Mouse (Mus musculus): ENCODE measurements around the gene Mdm4. TPM values are rescaled to one million over a fixed set of nuclear protein-coding genes. Genes with fewer than 3 reads are reported as not detected.
"Not testable (repeated sequence)": the region's sequence is repeated elsewhere in the genome, so short reads cannot be mapped to it uniquely, and the experiment has no call there.

Gene Mdm4
- polyA plus RNA-seq, 1 experiment from 2014 or later: 40.6 TPM

DNA sequence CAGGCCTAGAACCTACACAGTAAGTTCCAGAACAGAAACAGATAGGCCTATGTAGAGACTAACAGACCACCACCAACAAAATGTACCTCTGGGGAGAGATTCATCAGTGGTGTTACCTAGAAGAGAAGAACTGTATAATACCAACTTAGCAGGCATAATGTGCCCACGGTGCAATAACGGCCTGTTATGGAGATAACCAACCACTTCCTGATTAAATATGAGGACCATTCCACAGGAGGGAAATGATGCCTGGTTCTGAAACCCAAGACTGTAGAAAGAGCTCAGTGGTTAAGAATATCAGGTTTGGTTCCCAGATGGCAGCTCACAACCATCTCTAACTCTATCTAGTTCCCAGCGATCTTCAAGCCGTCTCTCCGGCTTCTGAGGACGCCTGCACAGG lies 30.0 kb downstream of the Mdm4 start:
- no peak overlapping the region for H3K27ac ChIP-seq (ENCODE audit: low read depth, low read length)
- no peak overlapping the region for H3K4me3 ChIP-seq (ENCODE audit: low read depth, low read length)
- WGBS: 88% methylated on average over 6 of the region's 6 CpGs
- DNase-seq (ENCODE audit: low spot score) (no peak), ATAC-seq (replicated peaks; ENCODE audit: low FRiP score) (no peak)
- H3K27me3 ChIP-seq (replicated peaks; ENCODE audit: control insufficient read depth, insufficient read depth, low read length): no peaks in the 10 kb centered on the region
- H3K36me3 ChIP-seq (ENCODE audit: control insufficient read depth, insufficient read depth, low read length): peaks cover 52% of the 10 kb centered on the region
- H3K4me1 ChIP-seq (replicated peaks; ENCODE audit: control insufficient read depth, insufficient read depth, low read length): no peaks in the 10 kb centered on the region
- H3K9ac ChIP-seq (ENCODE audit: low read depth, low read length): no peak overlapping the region
- H3K4me2 ChIP-seq: no peak overlapping the region
- no peaks in the 10 kb centered on the region for H3K9me3 ChIP-seq (ENCODE audit: control insufficient read depth, low read length)

DNA sequence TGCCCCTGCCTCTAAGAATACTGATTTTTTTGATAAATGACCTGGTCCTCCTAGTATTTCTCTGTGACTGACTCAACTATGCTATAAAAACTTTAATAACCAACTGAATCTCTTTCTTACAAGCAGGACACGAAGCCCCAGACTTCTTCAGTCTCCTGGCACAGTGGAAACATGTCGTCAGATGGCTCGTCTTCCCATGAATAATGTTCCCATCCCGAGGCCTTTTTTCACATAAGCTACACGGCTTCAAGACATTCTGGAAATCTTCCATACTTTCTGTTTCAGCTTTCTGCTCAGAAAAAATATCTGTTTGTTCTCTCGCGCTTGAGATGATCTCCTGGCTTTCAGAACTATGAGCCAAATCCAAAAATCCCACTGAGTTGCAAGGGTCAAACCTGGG lies 38.8 kb downstream of the Mdm4 start:
- DNase-seq (ENCODE audit: low spot score) (no peak), ATAC-seq (replicated peaks; ENCODE audit: low FRiP score) (no peak)
- H3K4me1 ChIP-seq (replicated peaks; ENCODE audit: control insufficient read depth, insufficient read depth, low read length): 0 out of 2 replicates have a peak, but pooled peaks cover 2% of the 10 kb centered on the region
- H3K27ac ChIP-seq (ENCODE audit: low read depth, low read length): no peak overlapping the region
- no peak overlapping the region for H3K9ac ChIP-seq (ENCODE audit: low read depth, low read length)
- 94% methylated on average over 7 of the region's 7 CpGs for WGBS
- H3K4me2 ChIP-seq: no peak overlapping the region
- no peaks in the 10 kb centered on the region for H3K27me3 ChIP-seq (replicated peaks; ENCODE audit: control insufficient read depth, insufficient read depth, low read length)
- no peaks in the 10 kb centered on the region for H3K9me3 ChIP-seq (ENCODE audit: control insufficient read depth, low read length)
- H3K36me3 ChIP-seq (ENCODE audit: control insufficient read depth, insufficient read depth, low read length): peaks cover 39% of the 10 kb centered on the region
- no peak overlapping the region for H3K4me3 ChIP-seq (ENCODE audit: low read depth, low read length)

DNA sequence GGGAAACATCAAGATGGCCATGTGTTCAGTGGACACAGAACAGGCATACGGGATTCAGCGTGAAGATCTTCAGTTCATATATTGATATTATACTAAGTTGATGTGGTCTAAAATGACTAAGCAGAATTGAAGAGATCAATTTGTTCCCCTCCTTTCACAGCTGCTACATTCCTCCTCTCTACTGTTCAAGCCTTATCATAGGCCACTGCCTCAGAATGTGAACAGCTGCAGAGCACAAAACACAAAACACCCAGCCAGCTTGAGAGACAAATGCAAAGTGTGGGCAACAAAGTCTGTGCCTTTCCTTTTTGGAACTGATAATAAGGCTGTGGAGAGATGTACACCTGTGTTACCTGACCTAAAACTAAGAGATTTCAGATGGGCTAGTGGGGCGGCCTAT lies 39.6 kb downstream of the Mdm4 start:
- Histone ChIP-seq H3K9me3 (ENCODE audit: control insufficient read depth, low read length) (no peaks in the 10 kb centered on the region), H3K4me2 (no peak overlapping the region), H3K27ac (ENCODE audit: low read depth, low read length) (no peak overlapping the region), H3K27me3 (replicated peaks; ENCODE audit: control insufficient read depth, insufficient read depth, low read length) (no peaks in the 10 kb centered on the region), H3K4me1 (replicated peaks; ENCODE audit: control insufficient read depth, insufficient read depth, low read length) (0 out of 2 replicates have a peak, but pooled peaks cover 2% of the 10 kb centered on the region), H3K36me3 (ENCODE audit: control insufficient read depth, insufficient read depth, low read length) (peaks cover 37% of the 10 kb centered on the region), H3K4me3 (ENCODE audit: low read depth, low read length) (no peak overlapping the region), H3K9ac (ENCODE audit: low read depth, low read length) (no peak overlapping the region)
- no peak for DNase-seq (ENCODE audit: low spot score)
- no peak for ATAC-seq (replicated peaks; ENCODE audit: low FRiP score)
- WGBS: 96% methylated on average over 3 of the region's 3 CpGs

DNA sequence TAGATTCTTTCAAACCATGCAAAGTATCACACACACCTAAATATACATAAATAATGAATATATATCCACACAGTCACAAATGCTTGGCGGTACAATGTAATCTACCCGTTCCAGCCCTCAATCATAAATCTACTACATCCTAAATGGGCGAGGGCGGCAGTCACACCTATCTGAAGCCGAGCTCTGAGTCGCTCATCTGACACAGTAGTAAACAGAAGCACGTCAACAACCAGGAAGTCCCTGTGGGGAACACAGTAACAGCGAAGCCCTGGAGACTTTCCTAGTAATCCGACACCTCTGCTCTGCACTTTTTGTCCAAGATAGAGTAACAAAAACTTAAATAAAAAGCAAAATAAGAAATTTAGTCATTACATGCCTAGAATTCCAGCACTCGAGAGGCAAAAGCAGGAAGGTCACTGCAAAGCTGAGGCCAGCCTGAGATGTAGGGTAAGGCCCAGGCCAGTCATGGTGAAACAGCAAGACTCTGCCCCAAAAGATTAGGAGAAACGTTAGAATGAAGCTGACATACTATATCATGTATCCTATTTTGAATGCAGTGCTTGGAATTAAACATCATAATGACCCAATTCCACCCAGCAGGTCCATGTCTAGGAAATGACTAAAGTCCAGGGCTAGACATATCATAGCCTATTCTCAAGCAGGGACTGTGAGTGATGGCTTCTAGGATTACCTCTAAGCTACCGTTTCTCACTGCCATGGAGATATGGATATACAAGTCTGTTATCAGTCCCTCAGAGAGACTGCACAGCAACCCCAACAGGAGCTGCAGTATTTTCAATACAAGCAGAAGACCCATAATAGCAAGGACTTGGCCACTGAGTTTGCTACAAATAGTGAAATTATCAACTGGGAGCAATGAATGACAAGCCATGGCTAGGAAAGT lies 41.6 kb downstream of the Mdm4 start:
- not testable (repeated sequence) for H3K9ac ChIP-seq (ENCODE audit: low read depth, low read length); ATAC-seq (replicated peaks; ENCODE audit: low FRiP score); DNase-seq (ENCODE audit: low spot score); H3K4me3 ChIP-seq (ENCODE audit: low read depth, low read length); H3K4me2 ChIP-seq; H3K27me3 ChIP-seq (replicated peaks; ENCODE audit: control insufficient read depth, insufficient read depth, low read length); H3K27ac ChIP-seq (ENCODE audit: low read depth, low read length); H3K9me3 ChIP-seq (ENCODE audit: control insufficient read depth, low read length); H3K4me1 ChIP-seq (replicated peaks; ENCODE audit: control insufficient read depth, insufficient read depth, low read length)
- peaks cover 32% of the 10 kb centered on the region for H3K36me3 ChIP-seq (ENCODE audit: control insufficient read depth, insufficient read depth, low read length)
- WGBS: 74% methylated on average over 12 of the region's 12 CpGs

DNA sequence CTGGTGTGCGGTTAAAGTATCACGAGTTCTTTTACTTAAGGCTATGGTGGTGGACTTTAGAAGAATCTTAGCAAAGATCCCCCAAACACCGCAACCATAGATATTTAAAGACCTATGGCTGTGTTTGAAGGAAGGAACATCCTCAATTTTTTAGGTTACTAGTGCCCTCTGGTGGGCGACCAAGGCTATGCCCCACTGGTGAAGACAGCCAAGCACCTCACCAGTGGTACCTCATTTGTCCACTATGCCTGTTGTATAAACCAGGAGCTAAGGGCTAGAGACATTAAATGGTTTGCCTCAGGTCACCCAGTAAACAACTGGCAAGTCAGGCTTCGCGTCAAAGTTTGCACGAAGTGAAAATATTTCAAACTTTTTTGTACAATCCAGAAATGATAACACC lies 47.6 kb downstream of the Mdm4 start:
- no peaks in the 10 kb centered on the region for H3K9me3 ChIP-seq (ENCODE audit: control insufficient read depth, low read length)
- H3K4me1 ChIP-seq (replicated peaks; ENCODE audit: control insufficient read depth, insufficient read depth, low read length): no peaks in the 10 kb centered on the region
- H3K9ac ChIP-seq (ENCODE audit: low read depth, low read length): no peak overlapping the region
- no peak overlapping the region for H3K4me3 ChIP-seq (ENCODE audit: low read depth, low read length)
- DNase-seq (ENCODE audit: low spot score) (no peak), ATAC-seq (replicated peaks; ENCODE audit: low FRiP score) (no peak; the same call in 1 of the 2 replicates)
- WGBS: 65% methylated on average over 7 of the region's 7 CpGs
- no peaks in the 10 kb centered on the region for H3K27me3 ChIP-seq (replicated peaks; ENCODE audit: control insufficient read depth, insufficient read depth, low read length)
- H3K36me3 ChIP-seq (ENCODE audit: control insufficient read depth, insufficient read depth, low read length): peaks cover 17% of the 10 kb centered on the region; the same call in 1 of the 2 replicates
- no peak overlapping the region for H3K27ac ChIP-seq (ENCODE audit: low read depth, low read length)
- no peak overlapping the region for H3K4me2 ChIP-seq

DNA sequence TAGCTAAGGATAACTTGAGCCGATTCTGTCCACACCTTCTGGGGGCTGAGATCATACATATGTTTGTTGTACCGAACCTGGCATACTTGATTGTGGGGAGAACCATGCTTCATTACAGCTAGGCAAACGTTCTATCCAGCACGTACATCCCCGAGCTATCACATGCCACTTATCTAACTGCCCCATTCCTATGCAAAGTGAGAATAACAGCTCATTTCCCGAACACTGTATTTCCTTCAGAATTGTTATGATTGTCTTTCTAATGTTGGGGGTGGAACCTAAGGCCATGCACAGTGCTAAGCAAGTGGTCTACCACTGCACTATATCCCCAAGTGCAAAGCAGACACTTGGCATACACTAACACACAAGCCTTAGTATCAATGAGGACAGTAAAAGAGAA lies 49.1 kb downstream of the Mdm4 start:
- H3K9ac ChIP-seq (ENCODE audit: low read depth, low read length): no peak overlapping the region
- 86% methylated on average over 6 of the region's 6 CpGs for WGBS
- peaks cover 13% of the 10 kb centered on the region; the same call in 1 of the 2 replicates for H3K36me3 ChIP-seq (ENCODE audit: control insufficient read depth, insufficient read depth, low read length)

DNA sequence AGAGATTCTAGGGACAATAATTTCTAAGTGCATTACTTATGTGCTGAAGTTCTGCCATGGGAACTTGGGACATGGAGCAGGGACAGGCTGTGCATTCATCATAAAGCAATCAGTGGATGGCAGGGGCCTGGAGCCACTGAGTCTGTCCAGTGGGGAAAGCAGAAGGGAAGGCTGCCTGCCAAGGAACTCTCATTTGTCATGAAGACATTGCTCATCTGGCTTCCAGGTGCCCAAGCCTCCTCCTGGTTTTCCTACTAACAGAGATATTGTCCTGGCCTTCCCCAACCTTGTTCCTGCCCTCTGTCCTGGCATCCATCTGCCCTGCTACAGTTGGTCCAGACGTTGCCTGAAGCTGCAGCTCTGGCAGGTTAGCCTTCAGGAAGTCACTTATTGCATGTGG lies 53.0 kb downstream of the Mdm4 start:
- H3K4me2 ChIP-seq: no peak overlapping the region
- H3K27ac ChIP-seq (ENCODE audit: low read depth, low read length): no peak overlapping the region
- DNase-seq (ENCODE audit: low spot score) (no peak), ATAC-seq (replicated peaks; ENCODE audit: low FRiP score) (no peak)
- H3K4me3 ChIP-seq (ENCODE audit: low read depth, low read length): no peak overlapping the region
- H3K9ac ChIP-seq (ENCODE audit: low read depth, low read length): no peak overlapping the region
- WGBS: 50% methylated on average over 1 of the region's 1 CpGs
- H3K9me3 ChIP-seq (ENCODE audit: control insufficient read depth, low read length): no peaks in the 10 kb centered on the region
- H3K36me3 ChIP-seq (ENCODE audit: control insufficient read depth, insufficient read depth, low read length): peaks cover 3% of the 10 kb centered on the region; the same call in 1 of the 2 replicates
- H3K27me3 ChIP-seq (replicated peaks; ENCODE audit: control insufficient read depth, insufficient read depth, low read length): no peaks in the 10 kb centered on the region
- no peaks in the 10 kb centered on the region for H3K4me1 ChIP-seq (replicated peaks; ENCODE audit: control insufficient read depth, insufficient read depth, low read length)

More for the DNA sequence above, 49.1 kb downstream of the Mdm4 start:
- Histone ChIP-seq H3K9me3 (ENCODE audit: control insufficient read depth, low read length) (no peaks in the 10 kb centered on the region), H3K4me2 (no peak overlapping the region), H3K4me3 (ENCODE audit: low read depth, low read length) (no peak overlapping the region), H3K27ac (ENCODE audit: low read depth, low read length) (no peak overlapping the region), H3K4me1 (replicated peaks; ENCODE audit: control insufficient read depth, insufficient read depth, low read length) (no peaks in the 10 kb centered on the region), H3K27me3 (replicated peaks; ENCODE audit: control insufficient read depth, insufficient read depth, low read length) (no peaks in the 10 kb centered on the region)
- DNase-seq (ENCODE audit: low spot score) (no peak), ATAC-seq (replicated peaks; ENCODE audit: low FRiP score) (no peak)

DNA sequence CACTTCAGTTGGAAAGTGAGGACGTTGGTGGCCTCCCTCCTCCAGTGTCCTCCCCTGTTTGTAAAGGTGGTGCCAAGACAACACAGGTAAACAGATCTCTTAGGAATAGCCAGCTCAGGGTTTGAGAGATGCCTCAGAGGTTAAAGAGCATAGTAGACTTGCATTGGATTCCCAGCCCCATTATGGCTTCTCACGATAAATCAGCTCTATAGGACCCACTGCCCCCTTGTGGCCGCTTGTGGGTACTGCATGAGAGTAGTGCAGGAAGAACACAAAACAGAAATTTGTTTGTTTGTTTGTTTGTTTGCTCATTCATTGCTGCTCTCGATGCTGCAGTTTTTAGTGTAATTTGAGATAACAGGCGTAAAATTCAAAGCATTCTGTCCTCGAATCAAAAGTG lies 61.7 kb downstream of the Mdm4 start:
- DNase-seq (ENCODE audit: low spot score) (peak; percentile 58), ATAC-seq (replicated peaks; ENCODE audit: low FRiP score) (no peak)
- H3K9me3 ChIP-seq (ENCODE audit: control insufficient read depth, low read length): no peaks in the 10 kb centered on the region
- H3K4me1 ChIP-seq (replicated peaks; ENCODE audit: control insufficient read depth, insufficient read depth, low read length): no peaks in the 10 kb centered on the region
- H3K4me3 ChIP-seq (ENCODE audit: low read depth, low read length): no peak overlapping the region
- WGBS: 24% methylated on average over 6 of the region's 6 CpGs
- H3K4me2 ChIP-seq: no peak overlapping the region
- H3K27me3 ChIP-seq (replicated peaks; ENCODE audit: control insufficient read depth, insufficient read depth, low read length): no peaks in the 10 kb centered on the region
- H3K9ac ChIP-seq (ENCODE audit: low read depth, low read length): no peak overlapping the region
- H3K36me3 ChIP-seq (ENCODE audit: control insufficient read depth, insufficient read depth, low read length): no peaks in the 10 kb centered on the region
- H3K27ac ChIP-seq (ENCODE audit: low read depth, low read length): no peak overlapping the region

DNA sequence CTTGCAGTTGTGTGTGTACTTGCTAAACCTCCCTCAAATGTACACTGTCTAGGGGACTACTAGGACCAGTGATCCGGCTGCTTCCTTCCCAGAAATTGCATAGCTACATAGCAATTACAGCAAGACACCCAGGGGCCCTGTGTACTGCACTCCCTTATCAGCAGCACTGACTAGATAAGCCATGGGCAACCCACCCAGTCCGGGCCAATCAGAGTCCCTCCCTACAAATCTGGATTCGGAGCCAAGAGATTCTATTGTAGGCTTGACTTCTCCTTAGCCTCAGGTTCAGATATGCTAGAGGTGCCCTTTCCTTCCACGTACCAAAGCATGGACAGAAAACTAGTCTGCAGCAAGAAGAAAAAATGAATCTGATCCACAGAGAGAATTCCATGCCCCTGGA lies 65.7 kb downstream of the Mdm4 start:
- 64% methylated on average over 4 of the region's 4 CpGs for WGBS

More for the DNA sequence above, 65.7 kb downstream of the Mdm4 start:
- no peak for DNase-seq (ENCODE audit: low spot score)
- Histone ChIP-seq H3K27me3 (replicated peaks; ENCODE audit: control insufficient read depth, insufficient read depth, low read length) (no peaks in the 10 kb centered on the region), H3K4me2 (no peak overlapping the region), H3K27ac (ENCODE audit: low read depth, low read length) (no peak overlapping the region), H3K9me3 (ENCODE audit: control insufficient read depth, low read length) (no peaks in the 10 kb centered on the region), H3K4me1 (replicated peaks; ENCODE audit: control insufficient read depth, insufficient read depth, low read length) (no peaks in the 10 kb centered on the region), H3K4me3 (ENCODE audit: low read depth, low read length) (no peak overlapping the region), H3K36me3 (ENCODE audit: control insufficient read depth, insufficient read depth, low read length) (no peaks in the 10 kb centered on the region), H3K9ac (ENCODE audit: low read depth, low read length) (no peak overlapping the region)
- ATAC-seq (replicated peaks; ENCODE audit: low FRiP score): no peak

Measured in liver, embryonic 11.5 days (tissue).